In the genomic region with DNA sequence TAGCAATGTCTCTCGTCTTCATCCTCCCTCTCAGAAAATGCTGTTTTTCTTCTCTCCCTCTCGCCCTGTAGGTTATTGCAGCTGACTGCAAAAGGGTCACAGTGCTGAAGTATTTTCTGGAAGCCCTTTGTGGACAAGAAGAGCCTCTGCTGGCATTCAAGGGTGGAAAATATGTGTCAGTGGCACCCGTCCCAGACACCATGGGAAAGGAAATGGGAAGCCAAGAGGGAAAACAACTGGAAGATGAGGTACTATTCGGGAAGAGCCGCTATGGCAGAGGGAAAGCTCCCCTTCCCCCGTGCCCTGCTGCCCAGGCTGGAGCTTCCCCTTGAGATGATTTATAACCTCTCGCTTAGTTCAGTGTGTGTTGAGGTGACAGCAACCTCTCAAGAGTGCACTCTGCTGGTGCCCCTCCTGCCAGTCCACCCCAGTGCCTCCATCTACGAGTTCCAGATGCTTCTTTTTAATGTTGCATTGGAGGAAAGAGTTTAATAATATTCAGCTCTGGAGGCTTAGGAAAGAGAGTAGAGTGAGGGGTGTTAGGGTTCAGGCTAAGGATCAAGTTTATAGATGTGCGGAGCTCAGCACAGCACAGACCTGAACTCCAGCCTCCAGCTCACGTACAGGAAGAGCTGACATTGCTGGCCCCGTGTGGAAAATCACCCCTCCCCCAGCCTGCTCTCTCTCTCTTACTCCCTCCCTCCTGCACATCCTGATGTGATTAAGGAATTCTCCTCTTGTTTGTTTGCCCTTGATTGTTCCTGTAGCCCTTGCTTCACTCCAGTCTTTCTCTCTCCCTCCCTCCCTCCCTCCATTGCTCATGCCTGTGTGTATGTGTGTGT, we compare ENCODE assay signal across 9 mouse cellular contexts. TPM values are rescaled to one million over a fixed set of nuclear protein-coding genes. Genes with fewer than 3 reads are reported as not detected.
DNase-seq lines count a peak whose midpoint lies in the region; ATAC-seq lines count a peak whose summit lies in the region.
"Had no signal": no experiment of that assay in that cellular context is flagged by ENCODE, and none has a peak within 500 bp of the region (broad histone marks: within the 10 kb centered on the region; RNA-seq: fewer than 3 reads in every experiment).

No protein-coding gene starts in this region.

- DNase-seq in cerebellum, postnatal 36 days: peak; percentile 48 to 60
- DNase-seq in embryonic facial prominence, embryonic 11.5 days (ENCODE audit: low spot score): peak; percentile 85
- peak; percentile 91 to 92 for DNase-seq in heart, postnatal 10 days
- peak; percentile 71 to 81 for DNase-seq in kidney, postnatal 25 days
- DNase-seq in retina, embryonic 14.5 days (ENCODE audit: low spot score): no peak
- no peak for DNase-seq in c-Kit-positive CD71-positive TER-119-positive erythroid progenitor cells, embryonic 14.5 days (ENCODE audit: low spot score)

- ATAC-seq in cerebellum, adult (ENCODE audit: insufficient number of reproducible peaks, low FRiP score, low TSS enrichment): no peak
- ATAC-seq in embryonic facial prominence, embryonic 11.5 days (replicated peaks; ENCODE audit: insufficient number of reproducible peaks, low FRiP score, low TSS enrichment, low read depth): peak; percentile 60
- no peak for ATAC-seq in midbrain, embryonic 15.5 days (replicated peaks)

- WGBS in embryonic facial prominence, embryonic 11.5 days: 21% methylated on average over 11 of the region's 11 CpGs
- WGBS in midbrain, embryonic 15.5 days: 61% methylated on average over 11 of the region's 11 CpGs

- no peaks in the 10 kb centered on the region for H3K27me3 ChIP-seq in embryonic facial prominence, embryonic 11.5 days (ENCODE audit: control insufficient read depth, insufficient read depth, low read length)
- H3K27me3 ChIP-seq in midbrain, embryonic 15.5 days (replicated peaks): no peaks in the 10 kb centered on the region
- H3K27me3 ChIP-seq: CH12.LX had no signal

- peaks cover 5% of the 10 kb centered on the region for H3K4me1 ChIP-seq in embryonic facial prominence, embryonic 11.5 days (ENCODE audit: control insufficient read depth, insufficient read depth, low read length)
- H3K4me1 ChIP-seq in midbrain, embryonic 15.5 days: peaks cover 3% of the 10 kb centered on the region; the same call in 1 of the 2 replicates

- H3K9me3 ChIP-seq in embryonic facial prominence, embryonic 11.5 days (replicated peaks; ENCODE audit: control insufficient read depth, low read length): no peaks in the 10 kb centered on the region
- no peaks in the 10 kb centered on the region for H3K9me3 ChIP-seq in midbrain, embryonic 15.5 days

- H3K4me3 ChIP-seq in embryonic facial prominence, embryonic 11.5 days (ENCODE audit: low read depth, low read length): no peak overlapping the region
- no peak overlapping the region for H3K4me3 ChIP-seq in midbrain, embryonic 15.5 days

- intact Hi-C loops in heart, postnatal 10 days (cut with DNase I): loop anchor here (2.0 to 5.0 kb wide), 2 partner anchors 17 to 87 kb away; no protein-coding TSS in a partner anchor

- H3K4me2 ChIP-seq in embryonic facial prominence, embryonic 11.5 days (ENCODE audit: low read depth, low read length): no peak overlapping the region
- H3K4me2 ChIP-seq in midbrain, embryonic 15.5 days: no peak overlapping the region

- peak overlapping the region; percentile 6 for H3K27ac ChIP-seq in embryonic facial prominence, embryonic 11.5 days (replicated peaks; ENCODE audit: low read depth, low read length)
- 0 out of 2 replicates have a peak overlapping the region, but pooled peaks have one; percentile 31 for H3K27ac ChIP-seq in midbrain, embryonic 15.5 days

- no peak overlapping the region for H3K9ac ChIP-seq in embryonic facial prominence, embryonic 11.5 days (replicated peaks; ENCODE audit: low read length)
- no peak overlapping the region for H3K9ac ChIP-seq in midbrain, embryonic 15.5 days

- H3K36me3 ChIP-seq in embryonic facial prominence, embryonic 11.5 days (replicated peaks; ENCODE audit: control insufficient read depth, insufficient read depth, low read depth, low read length): no peaks in the 10 kb centered on the region; the same call in 1 of the 2 replicates
- 0 out of 2 replicates have a peak, but pooled peaks cover 5% of the 10 kb centered on the region for H3K36me3 ChIP-seq in midbrain, embryonic 15.5 days (replicated peaks)

RNA-seq across cellular contexts. Expression of a gene that starts 30.0 kb away (rescaled TPM):
- polyA plus RNA-seq in embryonic facial prominence, embryonic 11.5 days (2014; fragmentation: Nextera tagmentation; extraction: Ambion mirVana): 3.2 and 3.6 TPM in 2 replicates
- total RNA-seq in heart, postnatal 10 days (2021): 10 to 100 TPM; 36.3 to 48.5 TPM
- polyA plus RNA-seq in midbrain, embryonic 15.5 days (2015; fragmentation: Nextera tagmentation; extraction: Ambion mirVana): 2.8 and 3.2 TPM in 2 replicates

RNA-seq across cellular contexts. Expression of a gene that starts 39.3 kb away (rescaled TPM):
- polyA plus RNA-seq in embryonic facial prominence, embryonic 11.5 days (2014; fragmentation: Nextera tagmentation; extraction: Ambion mirVana): 37.3 and 37.5 TPM in 2 replicates
- 1 to 10 TPM; 7.8 to 9.5 TPM for total RNA-seq in heart, postnatal 10 days (2021)
- polyA plus RNA-seq in midbrain, embryonic 15.5 days (2015; fragmentation: Nextera tagmentation; extraction: Ambion mirVana): 15.4 and 18.3 TPM in 2 replicates

RNA-seq across cellular contexts. Expression of a gene that starts 51.7 kb away (rescaled TPM):
- polyA plus RNA-seq in embryonic facial prominence, embryonic 11.5 days (2014; fragmentation: Nextera tagmentation; extraction: Ambion mirVana): 20.0 and 23.2 TPM in 2 replicates
- 10 to 100 TPM; 13.9 to 15.6 TPM for total RNA-seq in heart, postnatal 10 days (2021)
- 13.1 and 14.0 TPM in 2 replicates for polyA plus RNA-seq in midbrain, embryonic 15.5 days (2015; fragmentation: Nextera tagmentation; extraction: Ambion mirVana)

RNA-seq across cellular contexts. Expression of a gene that starts 54.2 kb away (rescaled TPM):
- polyA plus RNA-seq in embryonic facial prominence, embryonic 11.5 days (2014; fragmentation: Nextera tagmentation; extraction: Ambion mirVana): 2.0 and 2.6 TPM in 2 replicates
- total RNA-seq in heart, postnatal 10 days (2021): 10 to 100 TPM; 13.9 to 21.4 TPM
- 15.7 and 18.3 TPM in 2 replicates for polyA plus RNA-seq in midbrain, embryonic 15.5 days (2015; fragmentation: Nextera tagmentation; extraction: Ambion mirVana)

Comparison
In these comparisons a context has a peak if more than half of its experiments do, and no peak if none do; other contexts are left out.
1. DNase-seq: peak in cerebellum, postnatal 36 days (2 of 2), embryonic facial prominence, embryonic 11.5 days (single experiment), heart, postnatal 10 days (2 of 2) and kidney, postnatal 25 days (2 of 2); none in retina, embryonic 14.5 days (single experiment) and c-Kit-positive CD71-positive TER-119-positive erythroid progenitor cells, embryonic 14.5 days (single experiment).